Mouse (Mus musculus) midbrain, embryonic 11.5 days (tissue): Measurements from ENCODE around the gene Nlgn1. TPM values are rescaled to one million over a fixed set of nuclear protein-coding genes. Genes with fewer than 3 reads are reported as not detected.

Experiments used
- ATAC-seq: fragments of 200-750 bp; cut with Nextera tagmentation; 2 replicates; pipeline ENCODE4 v1.8.0; 2017; ENCODE audit warnings: moderate TSS enrichment, moderate library complexity; ENCODE audit not compliant: low FRiP score
- DNase-seq: peaks from one replicate; pipeline ENCODE4 v3.0.0; 2015; ENCODE audit warnings: low spot score; ENCODE audit errors: missing footprints
- H3K27ac ChIP-seq: fragments of 300-500 bp; sonication (generic); 2 replicates; pipeline ENCODE4 v1.5.1; 2014; ENCODE audit warnings: low read depth, low read length
- H3K27me3 ChIP-seq: fragments of 300-500 bp; sonication (generic); 2 replicates; pipeline ENCODE4 v1.6.1; 2014; ENCODE audit warnings: mild to moderate bottlenecking, low read length, moderate library complexity, mixed read lengths; ENCODE audit not compliant: control insufficient read depth, insufficient read depth
- H3K36me3 ChIP-seq: fragments of 300-500 bp; sonication (generic); 2 replicates; pipeline ENCODE4 v1.6.1; 2014; ENCODE audit warnings: mild to moderate bottlenecking, low read length, moderate library complexity, mixed read lengths; ENCODE audit not compliant: control insufficient read depth, insufficient read depth
- H3K4me1 ChIP-seq: fragments of 300-500 bp; sonication (generic); 2 replicates; pipeline ENCODE4 v1.6.1; 2014; ENCODE audit warnings: low read length; ENCODE audit not compliant: control insufficient read depth, insufficient read depth
- H3K4me2 ChIP-seq: fragments of 300-500 bp; sonication (generic); 2 replicates; pipeline ENCODE4 v1.6.1; 2014; ENCODE audit warnings: mild to moderate bottlenecking, moderate library complexity
- H3K4me3 ChIP-seq: fragments of 300-500 bp; sonication (generic); 2 replicates; pipeline ENCODE4 v1.5.1; 2014; ENCODE audit warnings: low read depth, low read length
- H3K9ac ChIP-seq: fragments of 300-500 bp; sonication (generic); 2 replicates; pipeline ENCODE4 v1.6.1; 2014; ENCODE audit warnings: low read length
- H3K9me3 ChIP-seq: fragments of 300-500 bp; sonication (generic); 2 replicates; pipeline ENCODE4 v1.6.1; 2016; ENCODE audit warnings: low read length; ENCODE audit not compliant: control insufficient read depth
- whole genome bisulfite sequencing: fragments of 180-500 bp; shearing (Covaris S2); extraction: QIAGEN DNeasy Blood & Tissue Kit; methylation state at CpG from one replicate; pipeline ENCODE4 v1.1.7; 2014; 5-methylcytosine and 5-hydroxymethylcytosine counted together
- polyA plus RNA-seq: library from polyadenylated mRNA; unstranded; fragments of >200 nt; fragmentation: Nextera tagmentation; extraction: Ambion mirVana; gene quantifications from 2 replicates; pipeline ENCODE4 v1.2.1, GENCODE M21; 2014

The Nlgn1 gene
- polyA plus RNA-seq, 1 experiment from 2014 or later: 3.8 TPM

DNA sequence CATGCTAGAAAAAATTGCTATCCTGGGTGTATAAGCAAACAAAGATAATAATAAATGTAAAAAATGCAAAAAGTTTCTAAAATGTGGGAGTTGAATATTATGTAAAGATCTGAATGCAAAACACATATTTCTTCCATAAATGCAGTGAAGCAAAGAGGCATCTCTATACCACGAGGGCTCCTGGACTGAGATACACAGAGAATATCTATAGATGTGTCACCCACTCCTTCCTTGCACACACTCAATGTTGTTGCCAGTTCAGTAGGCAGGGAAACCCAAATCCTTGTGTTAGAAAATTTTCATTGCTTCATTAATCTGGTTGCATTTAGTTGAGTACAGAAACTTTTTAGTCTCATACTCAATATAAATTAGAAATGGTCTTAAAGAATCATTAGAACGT lies 364.7 kb downstream of the Nlgn1 start:
- no peaks in the 10 kb centered on the region for H3K9me3 ChIP-seq

DNA sequence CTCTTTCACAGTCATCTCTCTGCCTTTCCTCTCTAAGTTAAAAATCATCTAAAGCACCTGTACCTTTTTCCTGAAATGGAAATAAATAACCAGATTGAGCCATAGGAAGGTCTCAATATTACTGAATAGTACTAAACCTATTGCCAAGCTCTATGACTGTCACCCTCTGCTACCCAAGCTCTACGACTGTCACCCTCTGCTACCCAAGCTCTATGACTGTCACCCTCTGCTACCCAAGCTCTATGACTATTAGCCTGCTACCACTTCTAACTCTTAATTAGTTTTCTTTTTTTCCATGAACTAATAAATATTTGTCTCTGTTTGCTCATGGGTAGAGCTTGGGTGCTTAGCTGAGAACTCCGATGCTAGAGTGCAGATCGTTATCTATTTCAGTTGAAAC lies 368.0 kb downstream of the Nlgn1 start:
- WGBS: 66% methylated on average over 3 of the region's 3 CpGs

More for the DNA sequence above, 364.7 kb downstream of the Nlgn1 start:
- Histone ChIP-seq H3K36me3 (no peaks in the 10 kb centered on the region), H3K4me2 (no peak overlapping the region), H3K4me3 (no peak overlapping the region), H3K9ac (no peak overlapping the region), H3K27me3 (no peaks in the 10 kb centered on the region), H3K27ac (no peak overlapping the region), H3K4me1 (no peaks in the 10 kb centered on the region)
- no peak for ATAC-seq
- 81% methylated on average over 2 of the region's 2 CpGs for WGBS
- DNase-seq: no peak

DNA sequence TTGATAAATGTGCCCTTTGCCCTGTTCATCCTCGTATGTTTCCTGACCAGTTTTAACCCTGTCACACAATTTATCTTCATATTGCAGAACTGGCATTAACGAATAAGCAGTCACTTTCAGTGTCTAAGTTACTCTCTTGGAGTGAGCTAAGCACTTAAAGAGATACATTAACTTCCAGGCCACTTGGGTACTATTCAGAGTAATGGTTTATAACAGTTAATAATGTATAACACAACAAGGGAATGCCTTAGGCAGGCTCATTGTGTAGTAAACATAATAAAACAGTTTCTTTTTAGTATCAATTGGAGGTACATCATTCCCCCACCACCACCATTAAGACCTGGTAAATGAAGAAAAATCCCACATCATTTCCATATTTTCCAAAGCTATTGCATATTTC lies 368.7 kb downstream of the Nlgn1 start:
- Histone ChIP-seq H3K36me3 (no peaks in the 10 kb centered on the region), H3K27me3 (no peaks in the 10 kb centered on the region), H3K9ac (no peak overlapping the region), H3K4me3 (no peak overlapping the region), H3K27ac (no peak overlapping the region), H3K4me2 (no peak overlapping the region), H3K4me1 (no peaks in the 10 kb centered on the region), H3K9me3 (no peaks in the 10 kb centered on the region)
- WGBS: 84% methylated on average over 2 of the region's 2 CpGs
- DNase-seq: no peak
- ATAC-seq: no peak

More for the DNA sequence above, 368.0 kb downstream of the Nlgn1 start:
- Histone ChIP-seq H3K9me3 (no peaks in the 10 kb centered on the region), H3K36me3 (no peaks in the 10 kb centered on the region), H3K9ac (no peak overlapping the region), H3K4me1 (no peaks in the 10 kb centered on the region), H3K27me3 (no peaks in the 10 kb centered on the region), H3K4me2 (no peak overlapping the region), H3K4me3 (no peak overlapping the region), H3K27ac (no peak overlapping the region)
- ATAC-seq (no peak), DNase-seq (no peak)

DNA sequence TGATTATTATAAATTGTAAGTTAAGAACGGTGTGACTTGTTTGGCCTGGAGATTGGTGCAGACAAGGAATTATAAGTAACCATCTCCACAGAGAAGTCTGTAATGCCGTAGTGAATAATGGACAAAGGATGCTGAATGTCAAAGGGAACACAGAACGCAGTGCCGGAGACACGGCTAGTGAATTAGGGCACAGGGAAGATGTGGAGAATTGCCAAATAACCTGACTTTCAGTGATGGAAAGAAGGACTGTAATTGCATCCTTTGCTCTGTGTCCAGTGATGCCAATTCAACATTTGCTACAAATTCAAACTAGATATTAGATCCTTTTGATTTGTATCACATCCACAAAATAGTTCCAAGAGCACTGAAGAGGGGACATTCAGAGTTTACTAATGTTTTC lies 415.7 kb downstream of the Nlgn1 start:
- Histone ChIP-seq H3K9ac (no peak overlapping the region), H3K9me3 (no peaks in the 10 kb centered on the region), H3K27ac (no peak overlapping the region), H3K4me2 (no peak overlapping the region), H3K27me3 (no peaks in the 10 kb centered on the region), H3K4me3 (no peak overlapping the region), H3K4me1 (no peaks in the 10 kb centered on the region), H3K36me3 (no peaks in the 10 kb centered on the region)
- WGBS: 90% methylated on average over 5 of the region's 5 CpGs
- ATAC-seq (no peak), DNase-seq (no peak)

DNA sequence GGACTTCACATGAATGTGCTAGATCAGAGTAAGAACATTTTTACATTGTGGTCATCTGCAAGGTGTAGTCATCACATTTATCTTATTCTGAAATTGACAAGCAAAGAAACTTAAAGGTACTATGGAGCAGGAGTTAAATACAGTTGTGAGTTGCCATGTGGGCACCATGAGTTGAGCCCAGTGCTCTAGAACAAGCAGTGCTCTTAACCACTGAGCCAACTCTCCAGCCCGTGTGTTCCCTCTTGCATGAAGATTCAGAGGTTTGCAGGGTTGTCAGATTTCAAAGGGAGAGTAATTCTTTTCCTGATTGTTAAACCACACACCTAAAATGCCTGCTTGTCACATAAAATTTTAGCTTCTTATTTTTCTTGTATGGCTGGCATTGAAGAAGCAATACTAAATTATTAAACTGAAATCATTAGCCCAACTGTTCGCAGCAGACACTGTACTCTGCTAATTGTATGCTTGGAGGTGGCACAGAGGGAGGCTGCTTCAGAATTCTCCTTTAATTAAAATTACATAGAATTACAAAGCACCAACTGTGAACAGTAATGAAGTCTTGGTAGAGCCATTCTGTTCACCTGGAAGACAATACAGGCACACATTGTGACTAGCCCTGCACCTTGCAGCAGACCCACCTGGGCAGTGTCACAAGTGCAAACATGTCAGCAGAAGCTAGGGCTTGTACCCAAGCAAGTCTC lies 417.7 kb downstream of the Nlgn1 start:
- ATAC-seq (no peak), DNase-seq (no peak)
- Histone ChIP-seq H3K9ac (no peak overlapping the region), H3K27ac (no peak overlapping the region), H3K9me3 (no peaks in the 10 kb centered on the region), H3K36me3 (no peaks in the 10 kb centered on the region), H3K4me2 (no peak overlapping the region), H3K4me1 (no peaks in the 10 kb centered on the region), H3K4me3 (no peak overlapping the region), H3K27me3 (no peaks in the 10 kb centered on the region)
- WGBS: 90% methylated on average over 2 of the region's 2 CpGs

DNA sequence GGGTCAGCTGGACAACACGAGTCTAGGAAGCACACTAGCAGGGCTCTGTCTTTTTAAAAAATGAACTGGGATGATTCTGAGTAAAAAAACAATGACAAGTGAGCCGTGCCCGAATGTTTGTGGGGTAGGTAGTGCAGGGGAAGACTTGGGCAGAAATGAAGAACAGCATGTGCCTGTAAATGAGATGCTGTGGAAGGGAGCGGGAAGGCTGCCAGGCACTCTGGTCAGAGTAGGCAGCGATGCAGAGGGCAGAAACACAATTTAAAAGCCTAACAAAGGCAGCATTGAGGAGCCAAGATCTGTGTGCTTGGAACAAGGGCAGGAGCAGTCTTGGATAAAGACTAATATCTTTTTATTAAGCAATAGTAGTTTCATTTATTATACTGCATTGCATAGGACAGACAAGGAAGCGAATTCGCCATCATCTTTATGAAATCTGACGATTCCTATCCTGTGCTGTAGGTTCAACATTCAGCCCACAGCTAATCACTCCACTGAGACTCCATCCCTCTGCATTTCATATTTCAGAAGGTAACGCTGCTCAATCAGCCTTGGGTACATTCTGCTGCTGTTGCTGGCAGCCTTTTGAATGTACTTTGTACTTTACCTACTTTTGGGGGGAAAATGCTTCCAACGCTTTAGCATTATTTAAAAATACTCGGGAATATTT lies 429.0 kb downstream of the Nlgn1 start:
- no peak overlapping the region for H3K4me3 ChIP-seq
- no peak for ATAC-seq
- H3K4me1 ChIP-seq: no peaks in the 10 kb centered on the region
- DNase-seq: no peak
- no peaks in the 10 kb centered on the region for H3K36me3 ChIP-seq
- no peak overlapping the region for H3K27ac ChIP-seq
- 88% methylated on average over 11 of the region's 11 CpGs for WGBS
- H3K4me2 ChIP-seq: no peak overlapping the region
- H3K9ac ChIP-seq: no peak overlapping the region
- peaks cover 6% of the 10 kb centered on the region; the same call in 1 of the 2 replicates for H3K27me3 ChIP-seq
- no peaks in the 10 kb centered on the region; the same call in 1 of the 2 replicates for H3K9me3 ChIP-seq

DNA sequence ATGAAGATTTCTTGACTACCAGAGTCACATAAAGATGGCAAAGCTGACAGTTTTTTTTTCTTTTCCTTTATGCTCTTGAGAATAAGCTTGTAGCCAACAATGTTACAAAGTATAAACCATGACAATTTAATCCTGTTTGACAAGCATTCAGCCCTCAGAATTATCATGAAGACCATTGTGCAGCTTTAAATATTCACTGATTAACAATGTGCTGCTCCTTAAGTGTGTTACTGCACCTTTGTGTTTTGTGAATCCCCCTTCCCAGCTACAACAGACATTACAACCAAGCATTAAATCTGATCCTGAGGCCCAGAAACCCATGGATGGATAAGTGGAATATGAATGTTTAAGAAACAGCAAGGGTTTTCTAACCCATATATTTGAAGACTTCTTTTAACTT lies 434.8 kb downstream of the Nlgn1 start:
- H3K27ac ChIP-seq: no peak overlapping the region
- no peaks in the 10 kb centered on the region; the same call in 1 of the 2 replicates for H3K4me1 ChIP-seq
- no peak overlapping the region for H3K9ac ChIP-seq
- H3K9me3 ChIP-seq: no peaks in the 10 kb centered on the region; the same call in 1 of the 2 replicates
- H3K27me3 ChIP-seq: peaks cover 13% of the 10 kb centered on the region
- ATAC-seq (peak; percentile 69), DNase-seq (peak; percentile 85)
- no peaks in the 10 kb centered on the region for H3K36me3 ChIP-seq
- no peak overlapping the region for H3K4me2 ChIP-seq
- H3K4me3 ChIP-seq: no peak overlapping the region

DNA sequence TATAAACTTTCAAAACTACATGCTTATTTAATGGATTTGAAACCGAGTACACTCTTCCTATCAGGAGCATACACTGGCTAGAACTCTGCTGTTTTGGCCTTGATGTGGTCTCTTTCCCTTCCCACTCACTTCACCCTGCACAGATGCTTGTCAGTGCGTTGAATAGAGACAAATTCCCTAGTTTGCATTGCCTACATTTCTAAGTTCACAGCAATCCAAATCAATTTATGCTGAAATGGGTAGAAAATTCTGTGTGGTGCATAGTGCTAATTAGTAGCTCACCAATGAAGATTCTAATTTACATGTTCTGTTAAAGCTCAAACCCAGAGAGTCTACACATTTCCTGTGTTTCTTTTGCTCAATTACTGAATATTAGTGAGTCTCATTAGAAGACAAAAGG lies 447.5 kb downstream of the Nlgn1 start:
- H3K27ac ChIP-seq: no peak overlapping the region
- ATAC-seq: no peak
- no peaks in the 10 kb centered on the region for H3K27me3 ChIP-seq
- H3K4me2 ChIP-seq: no peak overlapping the region
- no peaks in the 10 kb centered on the region for H3K4me1 ChIP-seq
- H3K9me3 ChIP-seq: no peaks in the 10 kb centered on the region
- H3K9ac ChIP-seq: no peak overlapping the region
- H3K4me3 ChIP-seq: no peak overlapping the region
- no peak for DNase-seq
- WGBS: 74% methylated on average over 2 of the region's 2 CpGs
- H3K36me3 ChIP-seq: no peaks in the 10 kb centered on the region

DNA sequence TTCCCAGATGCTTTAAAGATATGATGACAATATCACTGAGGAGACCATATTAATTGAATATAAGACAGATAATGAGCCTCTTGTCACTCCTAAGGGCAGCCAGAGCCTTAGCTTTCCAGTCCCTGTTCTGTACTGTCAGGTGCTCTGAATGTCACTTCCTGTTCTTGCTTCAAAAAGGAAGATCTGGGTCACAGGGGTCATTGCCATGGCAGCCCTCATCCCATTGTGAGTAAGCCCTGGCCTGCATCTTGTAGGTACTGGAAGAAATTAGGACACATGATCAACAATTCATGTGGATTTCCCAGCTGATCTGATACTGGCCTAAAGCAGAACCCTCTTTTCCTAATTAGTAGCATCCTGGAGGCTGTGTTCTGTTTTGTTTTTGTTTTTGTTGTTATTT lies 463.1 kb downstream of the Nlgn1 start:
- H3K27me3 ChIP-seq: no peaks in the 10 kb centered on the region
- H3K4me1 ChIP-seq: no peaks in the 10 kb centered on the region
- no peak overlapping the region for H3K9ac ChIP-seq
- DNase-seq: no peak
- ATAC-seq: no peak
- H3K27ac ChIP-seq: no peak overlapping the region
- no peak overlapping the region for H3K4me2 ChIP-seq
- no peaks in the 10 kb centered on the region for H3K9me3 ChIP-seq
- H3K36me3 ChIP-seq: no peaks in the 10 kb centered on the region
- H3K4me3 ChIP-seq: no peak overlapping the region
